Comparison of ENCODE assay signal across 21 mouse cellular contexts in the genomic region with DNA sequence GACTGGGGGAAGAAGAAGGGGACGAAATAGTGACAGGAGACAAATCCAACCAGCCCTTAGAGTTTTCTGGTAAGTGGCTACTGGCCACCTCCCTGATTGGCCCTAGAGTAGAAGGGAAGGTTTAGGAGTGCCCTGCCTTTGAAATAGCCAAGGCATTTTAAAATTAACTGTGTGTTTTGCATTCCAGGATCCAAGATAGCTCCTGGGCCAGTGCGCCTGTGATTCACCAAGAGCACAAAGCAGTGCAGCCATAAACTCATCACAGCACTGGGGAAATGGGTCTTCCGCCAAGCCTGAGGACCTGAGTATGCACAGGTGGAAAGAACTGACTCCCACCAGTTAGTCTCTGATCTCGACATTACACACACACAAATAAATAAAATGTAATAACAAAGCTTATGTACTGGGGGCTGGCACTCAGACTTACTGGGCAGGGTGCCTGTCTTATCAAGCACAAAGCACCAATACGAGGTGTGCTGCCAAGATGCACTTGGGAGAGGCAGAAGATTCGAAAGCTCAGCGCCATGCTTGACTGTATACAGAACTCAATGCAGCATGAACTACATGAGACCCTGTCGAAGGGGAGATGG. TPM values are rescaled to one million over a fixed set of nuclear protein-coding genes. Genes with fewer than 3 reads are reported as not detected.
A peak's percentile ranks its signal among the peaks of the same experiment; 100 is the strongest.
DNase-seq lines count a peak whose midpoint lies in the region; ATAC-seq lines count a peak whose summit lies in the region.
"Had no signal": no experiment of that assay in that cellular context is flagged by ENCODE, and none has a peak within 500 bp of the region (broad histone marks: within the 10 kb centered on the region; RNA-seq: fewer than 3 reads in every experiment).

No protein-coding gene starts in this region.

- H3K27me3 ChIP-seq in heart, embryonic 10.5 days (ENCODE audit: insufficient read depth, poor library complexity, severe bottlenecking), result no peaks in the 10 kb centered on the region
- H3K27me3 ChIP-seq in heart, embryonic 13.5 days (replicated peaks), result no peaks in the 10 kb centered on the region
- H3K27me3 ChIP-seq: CH12.LX; midbrain, embryonic 12.5 days; neural tube, embryonic 15.5 days had no signal

- no peak overlapping the region for H3K27ac ChIP-seq in heart, embryonic 10.5 days
- no peak overlapping the region for H3K27ac ChIP-seq in heart, embryonic 13.5 days (replicated peaks)
- H3K27ac ChIP-seq: limb, embryonic 10.5 days; midbrain, embryonic 12.5 days; neural tube, embryonic 15.5 days had no signal

- no peak overlapping the region for H3K4me3 ChIP-seq in heart, embryonic 10.5 days
- no peak overlapping the region for H3K4me3 ChIP-seq in heart, embryonic 13.5 days
- H3K4me3 ChIP-seq: limb, embryonic 10.5 days; midbrain, embryonic 12.5 days; myocyte; neural tube, embryonic 15.5 days had no signal

- 88% methylated on average over 8 of the region's 8 CpGs for WGBS in heart, embryonic 10.5 days
- 76% methylated on average over 8 of the region's 8 CpGs for WGBS in heart, embryonic 13.5 days

- H3K36me3 ChIP-seq in heart, embryonic 10.5 days, result peaks cover 54% of the 10 kb centered on the region
- H3K36me3 ChIP-seq in heart, embryonic 13.5 days, result peaks cover 59% of the 10 kb centered on the region

- H3K9ac ChIP-seq in heart, embryonic 13.5 days, result 0 out of 2 replicates have a peak overlapping the region, but pooled peaks have one; percentile 9
- H3K9ac ChIP-seq: midbrain, embryonic 12.5 days; neural tube, embryonic 15.5 days had no signal

- peak; percentile 94 for DNase-seq in heart, adult 11 months
- DNase-seq in heart, embryonic 10.5 days (ENCODE audit: low spot score), result no peak
- peak; percentile 28 for DNase-seq in ovary, postnatal 36 days (ENCODE audit: low spot score)
- DNase-seq in ovary, postnatal 14 days (ENCODE audit: low spot score), result no peak
- DNase-seq in heart, postnatal 4 days, result peak; percentile 48
- no peak for DNase-seq in adipocyte (ENCODE audit: low spot score)
- DNase-seq in adrenal gland, postnatal 4 days (ENCODE audit: low spot score in 2 of 2), result no peak
- DNase-seq: adrenal gland, adult 8-10 months; gastrocnemius, postnatal 10 days; kidney, adult 8-10 months; kidney, postnatal 4 days; lung, adult 2 months; lung, postnatal 36 days had no signal

- no peaks in the 10 kb centered on the region for H3K4me1 ChIP-seq in heart, embryonic 10.5 days
- peaks cover 15% of the 10 kb centered on the region for H3K4me1 ChIP-seq in heart, embryonic 13.5 days
- H3K4me1 ChIP-seq: limb, embryonic 10.5 days; midbrain, embryonic 12.5 days; neural tube, embryonic 15.5 days had no signal

- ATAC-seq in heart, embryonic 13.5 days (ENCODE audit: extremely low read depth, insufficient number of reproducible peaks, low FRiP score, low TSS enrichment), result no peak

- H3K9me3 ChIP-seq in heart, embryonic 10.5 days, result no peaks in the 10 kb centered on the region
- no peaks in the 10 kb centered on the region for H3K9me3 ChIP-seq in heart, embryonic 13.5 days
- H3K9me3 ChIP-seq: limb, embryonic 10.5 days; midbrain, embryonic 12.5 days; neural tube, embryonic 15.5 days had no signal

- H3K4me2 ChIP-seq in heart, embryonic 13.5 days, result no peak overlapping the region
- H3K4me2 ChIP-seq: liver, embryonic 11.5 days; midbrain, embryonic 12.5 days; neural tube, embryonic 15.5 days had no signal

RNA-seq across cellular contexts. Expression of gene Sec11a, which starts 15.9 kb away (rescaled TPM):
- polyA plus RNA-seq in heart, embryonic 10.5 days (2016; fragmentation: Nextera tagmentation; extraction: Ambion mirVana), result 167 and 206 TPM in 2 replicates
- 132 and 155 TPM in 2 replicates for polyA plus RNA-seq in heart, embryonic 13.5 days (2015; fragmentation: Nextera tagmentation; extraction: Ambion mirVana)
- 10 to 100 TPM; 61.7 to 71.4 TPM for total RNA-seq in heart, postnatal 4 days (2021)
- total RNA-seq in adrenal gland, postnatal 4 days (2021), result 100 to 1,000 TPM; 114 to 116 TPM

RNA-seq across cellular contexts. Expression of gene Nmb, which starts 26.8 kb away (rescaled TPM):
- polyA plus RNA-seq in heart, embryonic 10.5 days (2016; fragmentation: Nextera tagmentation; extraction: Ambion mirVana), result 4.9 and 6.5 TPM in 2 replicates
- polyA plus RNA-seq in heart, embryonic 13.5 days (2015; fragmentation: Nextera tagmentation; extraction: Ambion mirVana), result 3.0 and 3.2 TPM in 2 replicates
- total RNA-seq in heart, postnatal 4 days (2021), result 1 to 10 TPM; 3.1 to 3.5 TPM
- 1 to 10 TPM; 4.2 to 5.6 TPM for total RNA-seq in adrenal gland, postnatal 4 days (2021)
- total RNA-seq: hematopoietic stem cell, adult 5-6 weeks had no signal

RNA-seq across cellular contexts. Expression of gene Wdr73, which starts 30.6 kb away (rescaled TPM):
- polyA plus RNA-seq in heart, embryonic 10.5 days (2016; fragmentation: Nextera tagmentation; extraction: Ambion mirVana), result 27.1 and 39.6 TPM in 2 replicates
- polyA plus RNA-seq in heart, embryonic 13.5 days (2015; fragmentation: Nextera tagmentation; extraction: Ambion mirVana), result 15.6 and 18.9 TPM in 2 replicates
- 10 to 100 TPM in 1 of 2 experiments, 1 to 10 TPM in 1; 9.2 to 11.0 TPM for total RNA-seq in heart, postnatal 4 days (2021)
- 10 to 100 TPM; 27.9 to 29.8 TPM for total RNA-seq in adrenal gland, postnatal 4 days (2021)

Comparison
In these comparisons a context has a peak if more than half of its experiments do, and no peak if none do; other contexts are left out.
1. DNase-seq: peak in heart, adult 11 months (single experiment), ovary, postnatal 36 days (single experiment) and heart, postnatal 4 days (single experiment); none in heart, embryonic 10.5 days (single experiment), ovary, postnatal 14 days (single experiment), adipocyte (single experiment) and adrenal gland, postnatal 4 days (0 of 2).